Mouse (Mus musculus) liver, adult 2 months (tissue): ENCODE measurements around the gene Mrps36. TPM values are rescaled to one million over a fixed set of nuclear protein-coding genes. Genes with fewer than 3 reads are reported as not detected.
"Not testable (repeated sequence)": the region's sequence is repeated elsewhere in the genome, so short reads cannot be mapped to it uniquely, and the experiment has no call there.

Source experiments
- DNase-seq: peaks from one replicate; pipeline ENCODE4 v3.0.0-alpha.2; 2011; ENCODE audit warnings: low read depth, low spot score; ENCODE audit errors: extremely low read depth
- H3K27ac ChIP-seq: fragments of 200-500 bp; replicated peaks from 2 replicates; pipeline ENCODE4 v1.5.1; 2012; ENCODE audit warnings: low read depth, mild to moderate bottlenecking, control low read depth, inconsistent platforms, low read length; ENCODE audit not compliant: insufficient read depth
- H3K27me3 ChIP-seq: fragments of 200-500 bp; 2 replicates; pipeline ENCODE4 v1.6.1; 2012; ENCODE audit warnings: mild to moderate bottlenecking, moderate library complexity, low read length, inconsistent platforms; ENCODE audit not compliant: control insufficient read depth, insufficient read depth
- H3K36me3 ChIP-seq: fragments of 200-500 bp; 2 replicates; pipeline ENCODE4 v1.6.1; 2012; ENCODE audit warnings: low read length, inconsistent platforms; ENCODE audit not compliant: control insufficient read depth, insufficient read depth
- H3K4me1 ChIP-seq: fragments of 200-500 bp; 2 replicates; pipeline ENCODE4 v1.6.1; 2011; ENCODE audit warnings: low read length; ENCODE audit not compliant: control insufficient read depth, insufficient read depth
- H3K4me3 ChIP-seq: fragments of 200-500 bp; 2 replicates; pipeline ENCODE4 v1.5.1; 2011; ENCODE audit warnings: low read depth, mild to moderate bottlenecking, control low read depth, low read length, moderate library complexity; ENCODE audit not compliant: insufficient read depth
- H3K79me2 ChIP-seq: fragments of 200-500 bp; 2 replicates; pipeline ENCODE4 v1.6.1; 2012; ENCODE audit warnings: inconsistent platforms, mild to moderate bottlenecking, low read length, moderate library complexity; ENCODE audit not compliant: control insufficient read depth, insufficient read depth
- H3K9ac ChIP-seq: fragments of 200-500 bp; 2 replicates; pipeline ENCODE4 v1.6.1; 2012; ENCODE audit warnings: low read depth, mild to moderate bottlenecking, control low read depth, inconsistent platforms, low read length
- CTCF ChIP-seq: fragments of 200-500 bp; IDR thresholded peaks from 2 replicates; pipeline ENCODE4 v1.5.1; 2011; ENCODE audit warnings: low read depth, low read length, control low read depth
- POLR2A ChIP-seq: fragments of 200-500 bp; IDR thresholded peaks from 2 replicates; pipeline ENCODE4 v1.6.1; 2011; ENCODE audit warnings: low read length, control low read depth; ENCODE audit not compliant: insufficient read depth; ENCODE audit errors: extremely low read depth
- WGBS: fragments of 180-500 bp; shearing (Covaris S2); methylation state at CpG from one replicate; pipeline ENCODE4 v1.1.7; 2018; 5-methylcytosine and 5-hydroxymethylcytosine counted together
- polyA plus RNA-seq: library from polyadenylated mRNA; depleted of rRNA; stranded (reverse); fragments of >200 nt; gene quantifications from 2 replicates; pipeline ENCODE4 v1.2.3, GENCODE M21; 2012
- total RNA-seq: library from RNA; depleted of rRNA; stranded (reverse); fragments of >200 nt; gene quantifications from 2 replicates; pipeline ENCODE4 v1.2.3, GENCODE M21; 2014

Gene Mrps36
- total and polyA plus RNA-seq, 2 experiments, result 14.7 to 30.4 TPM

DNA sequence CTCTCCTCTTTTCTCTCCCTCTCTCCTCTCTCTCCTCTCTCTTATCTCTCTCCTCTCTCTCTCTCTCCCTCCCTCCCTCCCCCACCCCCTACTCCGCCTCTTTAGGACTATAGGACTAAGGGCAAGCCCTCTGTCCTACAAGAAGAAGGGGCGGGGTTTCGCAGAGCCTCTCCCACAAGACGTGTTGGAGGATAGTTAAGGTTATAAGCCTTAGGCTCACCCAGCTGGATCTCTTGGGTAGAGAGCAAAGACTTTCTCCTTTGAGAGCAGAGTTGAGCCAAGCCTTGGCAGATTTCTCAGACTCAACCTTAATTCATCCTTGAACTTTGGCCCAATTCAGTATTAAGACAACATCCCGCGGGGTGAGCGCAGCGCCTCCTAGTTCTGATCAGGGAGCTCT lies 4.2 kb upstream of the Mrps36 start:
- DNase-seq, result no peak
- WGBS, result 82% methylated on average over 8 of the region's 8 CpGs
- Histone ChIP-seq H3K27me3 (no peaks in the 10 kb centered on the region), H3K4me3 (no peak overlapping the region), H3K9ac (no peak overlapping the region), H3K4me1 (peaks cover 4% of the 10 kb centered on the region), H3K79me2 (no peaks in the 10 kb centered on the region), H3K36me3 (no peaks in the 10 kb centered on the region), H3K27ac (no peak overlapping the region)
- no peak for TF ChIP-seq CTCF
- TF ChIP-seq POLR2A, result no peak

DNA sequence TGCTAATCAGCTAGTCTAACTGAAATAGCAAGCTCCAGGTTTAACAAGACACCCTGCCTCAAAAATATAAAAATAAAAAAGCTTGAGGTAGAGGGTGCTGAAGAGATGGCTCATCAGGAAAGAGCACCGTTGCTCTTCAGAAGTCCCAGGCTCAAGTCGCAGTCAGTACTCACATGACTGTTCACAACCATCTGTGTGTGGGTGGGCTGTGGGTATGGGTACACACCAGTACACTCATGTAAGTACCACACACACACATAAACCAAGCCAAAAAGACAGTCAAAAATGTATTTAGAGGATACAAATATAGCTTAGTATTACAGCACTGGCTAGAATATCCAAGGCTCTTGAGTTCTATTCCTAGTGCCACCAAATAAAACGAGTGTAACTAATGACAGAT lies 1.6 kb upstream of the Mrps36 start:
- Histone ChIP-seq H3K4me1 (peaks cover 9% of the 10 kb centered on the region), H3K27ac (no peak overlapping the region)
- 91% methylated on average over 3 of the region's 3 CpGs for WGBS

DNA sequence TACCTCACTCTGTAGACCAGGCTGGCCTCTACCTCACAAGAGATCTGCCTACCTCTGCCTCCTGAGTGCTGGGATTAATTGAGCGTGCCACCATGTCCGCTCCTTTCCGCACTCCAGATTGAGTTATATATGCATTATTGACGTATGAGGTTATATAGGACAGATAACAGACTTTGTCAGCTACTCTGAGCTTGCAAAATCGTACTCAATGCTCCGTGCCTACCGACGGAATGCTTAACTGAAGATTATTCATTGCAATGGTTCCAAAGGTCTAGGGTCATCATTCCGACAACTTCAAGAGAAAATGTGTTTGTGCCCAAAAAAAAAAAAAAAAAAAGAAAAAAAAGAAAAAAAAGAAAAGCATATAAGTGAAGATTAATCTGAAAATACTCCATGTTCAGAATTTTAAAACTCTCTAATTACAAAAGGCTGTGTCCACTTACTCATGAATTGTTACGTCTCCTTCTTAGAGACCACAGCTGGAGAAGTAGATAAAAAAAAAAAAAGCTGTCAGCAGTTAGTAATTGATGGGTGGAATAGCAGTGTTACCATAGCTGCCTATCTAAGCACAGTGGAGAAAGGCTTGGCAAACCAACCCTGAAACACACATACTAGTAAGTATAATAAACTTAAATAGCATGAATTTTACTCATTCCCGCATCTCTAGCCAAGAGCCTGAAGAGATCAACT lies 968 bp downstream of the Mrps36 start:
- Histone ChIP-seq H3K4me3 (peak overlapping the region; percentile 82), H3K27ac (peak overlapping the region; percentile 42), H3K9ac (no peak overlapping the region), H3K4me1 (peaks cover 9% of the 10 kb centered on the region), H3K27me3 (no peaks in the 10 kb centered on the region), H3K36me3 (no peaks in the 10 kb centered on the region), H3K79me2 (peaks cover 11% of the 10 kb centered on the region; the same call in 1 of the 2 replicates)
- TF ChIP-seq POLR2A, result no peak
- no peak for TF ChIP-seq CTCF
- DNase-seq, result peak; percentile 64
- 17% methylated on average over 11 of the region's 11 CpGs for WGBS

More for the DNA sequence above, 1.6 kb upstream of the Mrps36 start:
- H3K4me3 ChIP-seq, result no peak overlapping the region
- H3K9ac ChIP-seq, result no peak overlapping the region
- DNase-seq, result no peak
- no peaks in the 10 kb centered on the region for H3K36me3 ChIP-seq
- H3K27me3 ChIP-seq, result no peaks in the 10 kb centered on the region
- H3K79me2 ChIP-seq, result peaks cover 11% of the 10 kb centered on the region; the same call in 1 of the 2 replicates
- TF ChIP-seq CTCF (no peak), POLR2A (no peak)

DNA sequence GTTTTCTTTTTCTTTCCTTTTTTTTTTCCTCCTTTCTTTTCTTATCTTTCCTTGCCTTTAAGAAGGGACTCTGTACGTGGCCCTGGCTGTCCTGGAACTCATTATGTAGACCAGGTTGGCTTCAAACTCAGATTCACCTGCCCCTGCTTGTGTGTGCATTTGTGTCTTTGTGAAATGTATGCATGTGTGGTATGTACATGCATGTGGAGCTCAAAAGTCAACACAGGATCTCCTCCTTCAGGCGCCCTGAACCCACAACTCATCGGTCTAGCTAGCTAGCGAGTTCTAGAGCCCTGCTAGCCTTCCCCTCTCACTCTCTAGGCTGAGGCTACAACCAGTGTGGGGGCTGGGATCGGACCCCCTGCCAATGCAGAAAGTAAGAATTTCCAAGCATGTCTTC lies 1.6 kb downstream of the Mrps36 start:
- Histone ChIP-seq H3K27ac (no peak overlapping the region), H3K4me3 (no peak overlapping the region), H3K4me1 (peaks cover 9% of the 10 kb centered on the region), H3K9ac (no peak overlapping the region), H3K27me3 (no peaks in the 10 kb centered on the region), H3K79me2 (peaks cover 11% of the 10 kb centered on the region; the same call in 1 of the 2 replicates), H3K36me3 (peaks cover 2% of the 10 kb centered on the region; the same call in 1 of the 2 replicates)
- no peak for TF ChIP-seq POLR2A
- no peak for DNase-seq
- WGBS, result 86% methylated on average over 5 of the region's 5 CpGs

DNA sequence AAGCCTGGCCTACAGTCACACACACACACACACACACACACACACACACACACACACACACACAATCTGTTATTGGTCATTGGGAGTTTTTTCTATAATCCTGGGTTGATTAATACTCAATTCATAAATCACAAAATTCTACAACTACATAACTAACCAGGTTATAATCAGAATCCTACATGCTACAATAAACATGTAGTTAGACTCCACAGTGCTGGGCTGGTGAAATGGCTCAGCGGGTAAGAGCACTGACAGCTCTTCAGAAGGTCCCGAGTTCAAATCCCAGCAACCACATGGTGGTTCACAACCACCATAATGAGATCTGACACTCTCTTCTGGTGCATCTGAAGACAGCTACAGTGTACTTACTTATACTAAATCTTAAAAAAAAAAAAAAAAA lies 11.7 kb downstream of the Mrps36 start:
- H3K27me3 ChIP-seq, result no peaks in the 10 kb centered on the region
- peaks cover 3% of the 10 kb centered on the region for H3K4me1 ChIP-seq
- DNase-seq, result no peak
- H3K9ac ChIP-seq, result no peak overlapping the region
- 97% methylated on average over 2 of the region's 2 CpGs for WGBS
- H3K4me3 ChIP-seq, result no peak overlapping the region
- no peak for TF ChIP-seq CTCF
- TF ChIP-seq POLR2A, result no peak
- H3K79me2 ChIP-seq, result peaks cover 17% of the 10 kb centered on the region; the same call in 1 of the 2 replicates
- no peak overlapping the region for H3K27ac ChIP-seq
- H3K36me3 ChIP-seq, result peaks cover 9% of the 10 kb centered on the region

DNA sequence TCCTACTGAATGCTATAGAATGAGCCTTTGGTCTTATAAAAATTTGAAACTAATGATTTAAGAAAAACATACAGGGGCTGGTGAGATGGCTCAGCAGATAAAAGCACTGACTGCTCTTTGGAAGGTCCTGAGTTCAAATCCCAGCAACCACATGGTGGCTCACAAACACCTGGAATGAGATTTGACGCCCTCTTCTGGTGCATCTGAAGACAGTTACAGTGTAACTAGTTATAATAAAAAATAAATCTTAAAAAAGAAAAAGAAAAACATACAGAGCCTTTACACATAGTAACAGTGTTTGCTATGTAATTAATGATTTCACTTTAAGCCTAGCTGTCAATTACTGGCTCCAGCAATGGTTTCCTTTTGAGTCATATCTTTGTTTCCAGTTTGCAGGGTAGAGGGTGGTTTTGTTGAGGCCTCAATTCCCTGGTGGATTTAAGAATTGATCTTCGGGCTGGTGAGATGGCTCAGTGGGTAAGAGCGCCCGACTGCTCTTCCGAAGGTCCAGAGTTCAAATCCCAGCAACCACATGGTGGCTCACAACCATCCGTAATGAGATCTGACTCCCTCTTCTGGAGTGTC lies 12.9 kb downstream of the Mrps36 start:
- DNase-seq, H3K4me3 ChIP-seq: not testable (repeated sequence)

More for the DNA sequence above, 12.9 kb downstream of the Mrps36 start:
- 93% methylated on average over 6 of the region's 6 CpGs for WGBS
- H3K79me2 ChIP-seq, result peaks cover 20% of the 10 kb centered on the region; the same call in 1 of the 2 replicates
- not testable (repeated sequence) for H3K4me1 ChIP-seq, H3K36me3 ChIP-seq, H3K27me3 ChIP-seq, H3K9ac ChIP-seq, H3K27ac ChIP-seq
